Mouse (Mus musculus) forebrain, embryonic 12.5 days (tissue): ENCODE measurements around the gene C130074G19Rik. TPM values are rescaled to one million over a fixed set of nuclear protein-coding genes. Genes with fewer than 3 reads are reported as not detected.

Experiments used
- ATAC-seq: fragments of 200-750 bp; cut with Nextera tagmentation; 2 replicates; pipeline ENCODE4 v1.8.0; 2017; ENCODE audit warnings: moderate TSS enrichment; ENCODE audit not compliant: low FRiP score
- H3K27ac ChIP-seq: fragments of 300-500 bp; sonication (generic); 2 replicates; pipeline ENCODE4 v1.5.1; 2016; ENCODE audit warnings: mild to moderate bottlenecking
- H3K27me3 ChIP-seq: fragments of 300-500 bp; sonication (generic); 2 replicates; pipeline ENCODE4 v1.6.1; 2016; ENCODE audit warnings: mild to moderate bottlenecking
- H3K36me3 ChIP-seq: fragments of 300-500 bp; sonication (generic); replicated peaks from 2 replicates; pipeline ENCODE4 v1.6.1; 2016; ENCODE audit warnings: mild to moderate bottlenecking
- H3K4me1 ChIP-seq: fragments of 300-500 bp; sonication (generic); 2 replicates; pipeline ENCODE4 v1.6.1; 2016
- H3K4me2 ChIP-seq: fragments of 300-500 bp; sonication (generic); 2 replicates; pipeline ENCODE4 v1.6.1; 2016; ENCODE audit warnings: mild to moderate bottlenecking, moderate library complexity
- H3K4me3 ChIP-seq: fragments of 300-500 bp; sonication (generic); replicated peaks from 2 replicates; pipeline ENCODE4 v1.5.1; 2016; ENCODE audit warnings: mild to moderate bottlenecking
- H3K9ac ChIP-seq: fragments of 300-500 bp; sonication (generic); 2 replicates; pipeline ENCODE4 v1.6.1; 2016; ENCODE audit warnings: mild to moderate bottlenecking
- H3K9me3 ChIP-seq: fragments of 300-500 bp; sonication (generic); 2 replicates; pipeline ENCODE4 v1.6.1; 2016
- WGBS: fragments of 180-500 bp; shearing (Covaris S2); methylation state at CpG from one replicate; pipeline ENCODE4 v1.1.7; 2016; 5-methylcytosine and 5-hydroxymethylcytosine counted together
- microRNA counts: library from miRNA; unstranded; fragments of <30 nt; microRNA quantifications from one replicate; lab custom pipeline; 2017
- microRNA-seq: library from miRNA; unstranded; fragments of <30 nt; microRNA quantifications from one replicate; pipeline ENCODE4, GENCODE M21; 2017
- polyA plus RNA-seq: library from polyadenylated mRNA; unstranded; fragments of >200 nt; fragmentation: Nextera tagmentation; extraction: Ambion mirVana; gene quantifications from 2 replicates; pipeline ENCODE4 v1.2.1, GENCODE M21; 2016

The C130074G19Rik gene
- polyA plus RNA-seq, 1 experiment from 2014 or later: 0.91 TPM

- WGBS: 31% methylated on average over 23 of the region's 23 CpGs
- no peak for ATAC-seq
- H3K4me1 ChIP-seq: peaks cover 14% of the 10 kb centered on the region; the same call in 1 of the 2 replicates
- H3K27me3 ChIP-seq: no peaks in the 10 kb centered on the region
- H3K9me3 ChIP-seq: no peaks in the 10 kb centered on the region
- H3K36me3 ChIP-seq: peaks cover 28% of the 10 kb centered on the region
- no peak overlapping the region for H3K27ac ChIP-seq
- H3K4me2 ChIP-seq: peak overlapping the region; percentile 44
- H3K4me3 ChIP-seq: peak overlapping the region; percentile 15; the same call in 1 of the 2 replicates
- H3K9ac ChIP-seq: no peak overlapping the region
Observed at GRCm38 (mm10) chr1:184827175-184827701, 55.8 kb downstream of the C130074G19Rik start.

- 24% methylated on average over 11 of the region's 11 CpGs for WGBS
- no peak overlapping the region for H3K27ac ChIP-seq
- H3K36me3 ChIP-seq: peaks cover 8% of the 10 kb centered on the region
- no peak overlapping the region for H3K9ac ChIP-seq
- peak; percentile 54 for ATAC-seq
- no peak overlapping the region for H3K4me3 ChIP-seq
- H3K27me3 ChIP-seq: no peaks in the 10 kb centered on the region
- no peaks in the 10 kb centered on the region for H3K9me3 ChIP-seq
- H3K4me2 ChIP-seq: 0 out of 2 replicates have a peak overlapping the region, but pooled peaks have one; percentile 3
- peaks cover 14% of the 10 kb centered on the region; the same call in 1 of the 2 replicates for H3K4me1 ChIP-seq
Observed at GRCm38 (mm10) chr1:184825093-184825492, 57.9 kb downstream of the C130074G19Rik start.

DNA sequence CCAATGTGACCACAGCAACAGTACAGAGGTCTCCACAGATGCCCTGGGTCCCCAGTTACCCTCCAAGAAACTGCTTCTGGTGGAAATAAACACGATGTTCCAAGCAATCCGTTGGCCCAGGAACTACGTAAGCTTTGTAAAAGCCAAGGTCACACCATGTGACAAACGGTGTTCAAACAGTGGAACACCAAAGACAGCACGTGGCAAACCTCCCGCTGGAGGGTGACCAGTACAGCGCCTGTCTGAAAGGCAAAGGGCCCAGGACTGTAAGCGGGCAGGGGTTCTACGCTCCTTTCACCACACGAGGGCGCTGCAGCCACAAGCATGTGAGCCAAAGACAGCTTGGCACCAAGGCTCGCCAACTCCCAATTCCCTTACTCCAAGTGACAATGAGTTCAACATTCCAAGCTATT, 58.6 kb downstream of the C130074G19Rik start:
- H3K4me3 ChIP-seq: no peak overlapping the region
- H3K27me3 ChIP-seq: no peaks in the 10 kb centered on the region
- WGBS: 3% methylated on average over 12 of the region's 12 CpGs
- ATAC-seq: peak; percentile 88
- H3K9me3 ChIP-seq: no peaks in the 10 kb centered on the region
- no peak overlapping the region for H3K9ac ChIP-seq
- H3K4me2 ChIP-seq: 0 out of 2 replicates have a peak overlapping the region, but pooled peaks have one; percentile 11
- peaks cover 14% of the 10 kb centered on the region; the same call in 1 of the 2 replicates for H3K4me1 ChIP-seq
- peaks cover 2% of the 10 kb centered on the region; the same call in 1 of the 2 replicates for H3K36me3 ChIP-seq
- no peak overlapping the region for H3K27ac ChIP-seq

DNA sequence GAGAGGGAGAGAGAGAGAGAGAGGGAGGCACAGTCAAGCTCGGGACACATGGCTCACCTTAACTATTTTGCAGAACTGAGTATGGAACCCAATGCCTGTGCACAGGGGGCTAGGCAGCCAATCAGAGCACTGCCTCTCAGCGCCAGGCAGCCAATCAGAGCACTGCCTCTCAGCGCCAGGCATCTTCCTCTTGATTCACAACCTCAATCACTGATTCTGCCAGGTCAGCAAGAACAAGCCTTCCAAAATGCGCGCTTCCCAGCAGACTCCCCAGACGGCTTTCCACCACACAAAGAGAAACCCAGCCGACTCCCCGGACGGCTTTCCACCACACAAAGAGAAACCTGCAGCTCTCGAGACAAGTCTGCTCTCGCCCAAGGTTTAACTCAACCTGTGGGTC, 60.3 kb downstream of the C130074G19Rik start:
- H3K9me3 ChIP-seq: no peaks in the 10 kb centered on the region
- peaks cover 9% of the 10 kb centered on the region; the same call in 1 of the 2 replicates for H3K36me3 ChIP-seq
- H3K27ac ChIP-seq: no peak overlapping the region
- H3K27me3 ChIP-seq: no peaks in the 10 kb centered on the region
- H3K4me2 ChIP-seq: peak overlapping the region; percentile 41
- H3K9ac ChIP-seq: no peak overlapping the region
- peaks cover 14% of the 10 kb centered on the region; the same call in 1 of the 2 replicates for H3K4me1 ChIP-seq
- WGBS: 7% methylated on average over 11 of the region's 11 CpGs
- ATAC-seq: 0 out of 2 replicates have a peak, but pooled peaks have one; percentile 36
- 0 out of 2 replicates have a peak overlapping the region, but pooled peaks have one; percentile 4 for H3K4me3 ChIP-seq

MicroRNAs encoded within 50 kb of the gene (microRNA counts, 519-probe panel; counts per million panel counts)
- microRNA mmu-miR-1981 (lab: Ali Mortazavi, UCI): not detected

Small RNA genes within 50 kb of the gene (microRNA-seq; reads per million reads assigned to microRNA genes)
- 121 reads per million, percentile 50 among the genes with 10 or more reads in this experiment for gene Mir1981

Other genes starting within 250 kb of the C130074G19Rik start
- 2.7 and 3.1 TPM in 2 replicates for gene Hlx, start 150.6 kb downstream of the C130074G19Rik start, polyA plus RNA-seq
- 0.11 TPM in 1 of 2 replicates, not detected in the other for gene Marc1, start 71.9 kb downstream of the C130074G19Rik start, polyA plus RNA-seq
- 89.0 and 98.1 TPM in 2 replicates for gene Marc2, start 36.8 kb downstream of the C130074G19Rik start, polyA plus RNA-seq
- gene Mark1, start 116.4 kb upstream of the C130074G19Rik start, polyA plus RNA-seq: 8.2 and 8.4 TPM in 2 replicates